Mouse (Mus musculus) cortical plate, adult 2 months (tissue): ENCODE results near the gene Gnat2.

Experiments used
- CTCF ChIP-seq: fragments of 200-500 bp; IDR thresholded peaks from 2 replicates; pipeline ENCODE4 v1.5.1; 2011; ENCODE audit warnings: mild to moderate bottlenecking, control low read depth, low read length; ENCODE audit not compliant: insufficient read depth; ENCODE audit errors: extremely low read depth
- POLR2A ChIP-seq: fragments of 200-500 bp; IDR thresholded peaks from 2 replicates; pipeline ENCODE4 v1.6.1; 2011; ENCODE audit warnings: mild to moderate bottlenecking, low read length, control low read depth; ENCODE audit not compliant: insufficient read depth; ENCODE audit errors: extremely low read depth

- TF ChIP-seq CTCF: no peak
- TF ChIP-seq POLR2A: no peak
Observed at GRCm38 (mm10) chr3:108098316-108098715, 5.7 kb downstream of the Gnat2 start.
